Mouse (Mus musculus): ENCODE measurements around the gene Drd4. TPM values are rescaled to one million over a fixed set of nuclear protein-coding genes. Genes with fewer than 3 reads are reported as not detected.

Drd4 gene
- total RNA-seq, 2 experiments from 2014 or later = not detected

- Histone ChIP-seq H3K27ac (no peak overlapping the region), H3K4me3 (no peak overlapping the region)
- no peak for TF ChIP-seq CTCF (IDR thresholded peaks at IDR 0.05)
- intact Hi-C loops (cut with DNase I) = no loop called here
- DNase-seq = no peak
These were observed 7.4 kb downstream of the Drd4 start for GRCm38 (mm10) chr7:141299175-141299574.

GRCm38 (mm10) chr7:141301386-141301785 is 9.6 kb downstream of the Drd4 start:
- no peak for DNase-seq
- no peak for TF ChIP-seq CTCF (IDR thresholded peaks at IDR 0.05)
- intact Hi-C loops (cut with DNase I) = no loop called here
- Histone ChIP-seq H3K27ac (no peak overlapping the region), H3K4me3 (no peak overlapping the region)

GRCm38 (mm10) chr7:141302702-141303268 is 11.0 kb downstream of the Drd4 start:
- no peak for TF ChIP-seq CTCF (IDR thresholded peaks at IDR 0.05)
- no peak overlapping the region for H3K27ac ChIP-seq
- DNase-seq = no peak
- no peak overlapping the region for H3K4me3 ChIP-seq
- intact Hi-C loops (cut with DNase I) = no loop called here

GRCm38 (mm10) chr7:141304537-141304936 is 12.7 kb downstream of the Drd4 start:
- no peak for DNase-seq
- H3K27ac ChIP-seq = no peak overlapping the region

GRCm38 (mm10) chr7:141314416-141314815 is 22.6 kb downstream of the Drd4 start:
- no peak for TF ChIP-seq CTCF (IDR thresholded peaks at IDR 0.05)
- Histone ChIP-seq H3K4me3 (no peak overlapping the region), H3K27ac (no peak overlapping the region)
- DNase-seq = no peak
- intact Hi-C loops (cut with DNase I) = no loop called here

More at GRCm38 (mm10) chr7:141304537-141304936, 12.7 kb downstream of the Drd4 start:
- TF ChIP-seq CTCF (IDR thresholded peaks at IDR 0.05) = no peak
- intact Hi-C loops (cut with DNase I) = no loop called here
- H3K4me3 ChIP-seq = no peak overlapping the region

- Histone ChIP-seq H3K27ac (no peak overlapping the region), H3K4me3 (no peak overlapping the region)
- intact Hi-C loops (cut with DNase I) = no loop called here
- DNase-seq = no peak
- TF ChIP-seq CTCF (IDR thresholded peaks at IDR 0.05) = no peak
These were observed 23.3 kb downstream of the Drd4 start for GRCm38 (mm10) chr7:141315076-141315475.

- H3K4me3 ChIP-seq = no peak overlapping the region
- peak; percentile 39 for TF ChIP-seq CTCF (IDR thresholded peaks at IDR 0.05)
- no peak overlapping the region for H3K27ac ChIP-seq
- no peak for DNase-seq
- intact Hi-C loops (cut with DNase I) = no loop called here
These were observed 24.2 kb downstream of the Drd4 start for GRCm38 (mm10) chr7:141315974-141316373.

- TF ChIP-seq CTCF (IDR thresholded peaks at IDR 0.05) = no peak
- intact Hi-C loops (cut with DNase I) = no loop called here
- no peak overlapping the region for H3K4me3 ChIP-seq
- H3K27ac ChIP-seq = no peak overlapping the region
- no peak for DNase-seq
These were observed 25.9 kb downstream of the Drd4 start for GRCm38 (mm10) chr7:141317619-141318132.

GRCm38 (mm10) chr7:141319446-141319845 is 27.6 kb downstream of the Drd4 start:
- intact Hi-C loops (cut with DNase I) = no loop called here

GRCm38 (mm10) chr7:141324686-141325085 is 32.9 kb downstream of the Drd4 start:
- intact Hi-C loops (cut with DNase I) = no loop called here
- no peak for DNase-seq
- no peak overlapping the region for H3K27ac ChIP-seq
- no peak for TF ChIP-seq CTCF (IDR thresholded peaks at IDR 0.05)
- H3K4me3 ChIP-seq = no peak overlapping the region

More at GRCm38 (mm10) chr7:141319446-141319845, 27.6 kb downstream of the Drd4 start:
- Histone ChIP-seq H3K4me3 (no peak overlapping the region), H3K27ac (no peak overlapping the region)
- DNase-seq = no peak
- no peak for TF ChIP-seq CTCF (IDR thresholded peaks at IDR 0.05)

- H3K4me3 ChIP-seq = peak overlapping the region; percentile 93
- peak overlapping the region; percentile 98 for H3K27ac ChIP-seq
- intact Hi-C loops (cut with DNase I) = no loop called here
- no peak for DNase-seq
- TF ChIP-seq CTCF (IDR thresholded peaks at IDR 0.05) = no peak
These were observed 35.0 kb downstream of the Drd4 start for GRCm38 (mm10) chr7:141326546-141327446.

GRCm38 (mm10) chr7:141327469-141328372 is 35.9 kb downstream of the Drd4 start, which contains the start of the genes Deaf1 and Tmem80:
Gene Deaf1 (minus strand): TSS chr7:141327690.
Gene Tmem80 (plus strand): TSS chr7:141327739.
- DNase-seq = peak; percentile 100
- TF ChIP-seq CTCF (IDR thresholded peaks at IDR 0.05) = no peak
- Histone ChIP-seq H3K27ac (peak within 1 kb of the TSS; percentile 98), H3K4me3 (peak within 1 kb of the TSS; percentile 93)
- intact Hi-C loops (cut with DNase I) = no loop called here
